Mouse (Mus musculus): ENCODE results near the gene Ttc27. TPM values are rescaled to one million over a fixed set of nuclear protein-coding genes. Genes with fewer than 3 reads are reported as not detected.

Ttc27 gene
- polyA plus RNA-seq, 1 experiment from 2014 or later = 16.3 TPM

DNA sequence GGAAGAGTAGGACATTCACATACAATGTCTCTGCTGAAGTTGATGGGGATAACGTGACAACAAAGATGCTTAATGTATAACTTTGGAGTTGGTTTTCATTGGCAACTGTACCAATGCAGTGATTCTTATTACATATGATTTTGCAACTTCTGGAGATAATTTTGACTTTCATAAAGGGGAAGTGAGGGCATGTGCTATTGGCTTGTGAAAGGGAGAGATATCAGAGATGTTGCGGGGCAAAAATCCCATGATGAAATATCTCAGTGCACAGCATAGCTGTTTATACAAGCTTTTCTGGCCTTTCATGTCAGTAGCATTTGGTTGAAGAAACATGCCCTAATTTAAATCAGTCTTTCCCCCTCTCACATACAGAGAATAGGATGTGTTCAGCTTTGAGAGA lies 86.3 kb downstream of the Ttc27 start:
- Histone ChIP-seq H3K27me3 (no peaks in the 10 kb centered on the region), H3K9ac (replicated peaks) (no peak overlapping the region), H3K4me2 (replicated peaks) (no peak overlapping the region), H3K4me3 (no peak overlapping the region), H3K36me3 (no peaks in the 10 kb centered on the region), H3K9me3 (no peaks in the 10 kb centered on the region), H3K4me1 (peaks cover 4% of the 10 kb centered on the region; the same call in 1 of the 2 replicates), H3K27ac (replicated peaks) (no peak overlapping the region)
- ATAC-seq (replicated peaks) = no peak
- 99% methylated on average over 2 of the region's 2 CpGs for WGBS

DNA sequence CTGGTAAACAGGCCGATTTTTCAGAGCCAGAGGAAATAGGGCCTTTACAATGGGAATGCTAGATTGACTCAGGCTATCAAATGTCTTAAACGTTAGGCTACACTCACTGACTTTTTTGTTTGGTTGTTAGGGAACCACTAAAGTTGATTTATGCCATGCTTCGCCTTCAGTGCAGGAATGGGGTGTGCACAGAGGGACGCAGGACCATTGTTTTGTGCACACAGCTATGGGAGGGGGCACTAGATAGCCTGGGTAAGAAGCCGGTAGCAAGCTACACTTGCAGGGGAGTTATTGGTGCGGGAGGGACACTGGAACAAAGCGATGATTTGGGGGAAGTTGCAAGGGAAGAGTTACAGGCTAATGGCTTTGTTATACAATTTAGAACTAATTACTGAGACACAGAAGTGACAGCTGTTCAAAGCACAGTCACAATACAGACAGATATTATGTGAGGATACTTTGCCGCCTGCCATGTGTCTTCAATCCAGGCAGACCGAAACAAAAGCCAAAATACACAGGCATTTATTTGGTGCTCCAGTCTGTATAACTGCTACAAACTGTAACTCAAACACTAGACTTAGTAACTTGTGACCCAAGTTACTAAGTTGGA lies 86.9 kb downstream of the Ttc27 start:
- H3K9ac ChIP-seq (replicated peaks) = no peak overlapping the region
- 49% methylated on average over 9 of the region's 9 CpGs for WGBS
- H3K9me3 ChIP-seq = no peaks in the 10 kb centered on the region
- H3K27ac ChIP-seq (replicated peaks) = no peak overlapping the region
- no peak overlapping the region for H3K4me2 ChIP-seq (replicated peaks)
- ATAC-seq (replicated peaks) = peak; percentile 43; the same call in 1 of the 2 replicates
- peaks cover 4% of the 10 kb centered on the region; the same call in 1 of the 2 replicates for H3K4me1 ChIP-seq
- no peaks in the 10 kb centered on the region for H3K27me3 ChIP-seq
- H3K36me3 ChIP-seq = no peaks in the 10 kb centered on the region
- no peak overlapping the region for H3K4me3 ChIP-seq

DNA sequence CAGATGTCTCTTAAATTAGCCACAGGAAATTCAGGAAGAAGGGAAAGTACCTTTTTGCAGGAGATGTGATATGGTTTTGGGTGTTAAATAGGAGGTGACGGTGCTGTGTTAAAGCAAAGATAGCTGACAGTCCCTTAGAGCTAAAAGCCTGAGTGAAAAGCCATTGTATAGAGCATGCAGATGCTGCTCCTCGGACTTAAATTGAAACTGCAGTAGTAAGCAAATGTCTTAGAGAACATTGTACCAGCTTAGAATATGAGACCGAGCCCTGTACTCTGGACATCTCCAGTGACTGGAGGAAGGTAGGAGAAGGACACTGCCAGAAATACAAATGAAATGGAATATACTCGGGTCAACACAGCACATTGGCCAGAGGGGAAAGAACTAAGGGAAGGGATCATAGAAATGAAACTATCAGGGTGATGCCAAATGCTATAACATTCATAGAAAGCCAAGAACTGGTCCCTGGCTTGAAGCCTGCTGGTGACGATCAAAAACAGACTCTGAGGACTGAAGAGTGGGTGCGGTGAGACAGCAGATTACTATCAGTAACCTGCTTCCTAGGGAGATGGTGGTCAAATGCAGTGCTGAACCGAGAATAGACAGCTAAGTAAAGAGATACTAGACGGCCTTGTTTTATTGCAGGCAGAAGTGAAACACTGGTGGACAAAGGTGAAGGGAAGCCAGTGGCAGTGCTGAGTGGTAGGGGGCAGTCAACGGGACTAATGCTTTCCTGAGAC lies 90.1 kb downstream of the Ttc27 start:
- Histone ChIP-seq H3K27me3 (no peaks in the 10 kb centered on the region), H3K4me2 (replicated peaks) (no peak overlapping the region), H3K4me1 (peaks cover 4% of the 10 kb centered on the region; the same call in 1 of the 2 replicates), H3K4me3 (no peak overlapping the region), H3K27ac (replicated peaks) (no peak overlapping the region), H3K9me3 (no peaks in the 10 kb centered on the region), H3K9ac (replicated peaks) (no peak overlapping the region), H3K36me3 (no peaks in the 10 kb centered on the region)
- no peak for ATAC-seq (replicated peaks)
- 74% methylated on average over 9 of the region's 9 CpGs for WGBS

DNA sequence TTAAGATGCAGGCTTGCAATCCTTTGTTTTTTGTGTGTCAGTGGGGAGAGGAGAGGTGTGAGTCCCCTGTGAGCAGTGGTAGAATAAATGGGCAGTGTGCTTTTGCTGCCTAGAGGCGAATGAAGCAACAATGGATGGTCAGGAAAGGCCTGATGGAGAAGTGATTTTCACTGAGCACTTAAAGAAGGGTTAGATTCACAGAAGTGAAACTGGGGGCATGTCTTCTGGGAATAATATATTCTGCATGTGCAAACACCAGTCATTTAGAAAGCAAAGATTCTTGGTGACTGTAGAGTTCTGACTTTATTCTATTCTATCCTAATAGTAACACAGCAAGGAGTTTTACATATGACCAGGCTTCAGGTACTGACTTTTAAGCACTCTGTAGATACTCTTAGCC lies 90.8 kb downstream of the Ttc27 start:
- Histone ChIP-seq H3K27ac (replicated peaks) (no peak overlapping the region), H3K27me3 (no peaks in the 10 kb centered on the region), H3K9ac (replicated peaks) (no peak overlapping the region), H3K9me3 (no peaks in the 10 kb centered on the region), H3K4me3 (no peak overlapping the region), H3K4me1 (peaks cover 4% of the 10 kb centered on the region; the same call in 1 of the 2 replicates), H3K36me3 (no peaks in the 10 kb centered on the region), H3K4me2 (replicated peaks) (no peak overlapping the region)
- no peak for ATAC-seq (replicated peaks)
- 62% methylated on average over 1 of the region's 1 CpGs for WGBS

DNA sequence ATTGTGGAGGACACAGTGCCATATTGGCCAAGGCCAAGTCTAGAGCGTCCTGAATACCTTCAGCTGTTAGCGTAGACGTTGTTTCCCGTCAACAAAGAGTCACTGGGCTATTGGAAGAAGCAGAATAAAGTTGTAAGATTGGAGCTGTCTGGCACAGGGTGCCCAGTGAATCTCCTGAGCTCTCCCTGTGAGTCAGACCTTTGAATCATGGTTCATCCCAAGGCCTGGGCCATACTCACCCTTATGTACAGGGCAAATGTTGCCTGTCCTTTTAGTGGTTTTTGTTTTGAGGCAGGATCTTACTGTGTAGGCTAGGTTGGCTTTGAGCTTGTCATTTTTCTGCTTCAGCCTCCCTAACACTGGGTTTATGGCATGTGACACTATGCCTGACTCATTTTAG lies 91.4 kb downstream of the Ttc27 start:
- Histone ChIP-seq H3K4me3 (no peak overlapping the region), H3K27ac (replicated peaks) (no peak overlapping the region), H3K9ac (replicated peaks) (no peak overlapping the region), H3K4me2 (replicated peaks) (no peak overlapping the region), H3K27me3 (no peaks in the 10 kb centered on the region), H3K9me3 (no peaks in the 10 kb centered on the region), H3K36me3 (no peaks in the 10 kb centered on the region), H3K4me1 (peaks cover 4% of the 10 kb centered on the region; the same call in 1 of the 2 replicates)
- 94% methylated on average over 4 of the region's 4 CpGs for WGBS
- ATAC-seq (replicated peaks) = no peak

DNA sequence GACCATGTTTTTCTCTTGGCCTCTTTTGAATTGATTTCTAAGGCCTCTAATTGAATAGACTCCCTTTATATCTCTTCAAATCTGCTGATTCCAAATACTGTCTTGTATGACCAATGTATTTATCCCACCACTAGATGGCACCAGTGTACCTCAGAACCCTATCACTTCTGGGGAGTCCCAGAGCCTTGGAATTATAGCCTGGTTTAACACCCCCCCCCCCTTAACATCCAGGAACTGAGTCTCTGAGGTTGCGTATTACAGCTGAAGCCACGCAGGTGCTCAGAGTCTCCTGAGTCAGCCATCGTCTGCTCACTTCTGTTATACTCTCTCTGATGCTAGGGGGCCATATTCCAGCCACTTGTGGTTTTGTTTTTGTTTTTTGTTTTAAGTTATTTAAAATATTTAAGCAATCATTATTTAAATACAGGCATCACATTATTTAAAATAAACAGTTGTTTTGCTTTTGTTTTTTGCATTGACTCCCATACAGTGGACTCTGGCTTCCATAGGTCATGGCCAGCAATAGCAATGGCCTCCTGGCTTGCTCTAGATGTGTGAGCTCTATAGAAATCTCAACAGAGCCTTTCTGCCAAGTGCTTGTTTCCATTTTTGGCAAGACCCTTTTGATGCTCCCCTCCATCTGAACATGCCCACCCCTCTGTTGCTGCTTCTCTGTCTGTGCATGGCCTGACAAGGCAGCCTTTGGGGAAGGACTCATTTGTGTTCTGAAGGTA lies 93.5 kb downstream of the Ttc27 start:
- ATAC-seq (replicated peaks) = peak; percentile 78
- Histone ChIP-seq H3K4me2 (replicated peaks) (no peak overlapping the region), H3K9me3 (no peaks in the 10 kb centered on the region), H3K27ac (replicated peaks) (no peak overlapping the region), H3K4me1 (no peaks in the 10 kb centered on the region), H3K36me3 (no peaks in the 10 kb centered on the region), H3K27me3 (no peaks in the 10 kb centered on the region), H3K9ac (replicated peaks) (no peak overlapping the region), H3K4me3 (no peak overlapping the region)
- 60% methylated on average over 3 of the region's 3 CpGs for WGBS

DNA sequence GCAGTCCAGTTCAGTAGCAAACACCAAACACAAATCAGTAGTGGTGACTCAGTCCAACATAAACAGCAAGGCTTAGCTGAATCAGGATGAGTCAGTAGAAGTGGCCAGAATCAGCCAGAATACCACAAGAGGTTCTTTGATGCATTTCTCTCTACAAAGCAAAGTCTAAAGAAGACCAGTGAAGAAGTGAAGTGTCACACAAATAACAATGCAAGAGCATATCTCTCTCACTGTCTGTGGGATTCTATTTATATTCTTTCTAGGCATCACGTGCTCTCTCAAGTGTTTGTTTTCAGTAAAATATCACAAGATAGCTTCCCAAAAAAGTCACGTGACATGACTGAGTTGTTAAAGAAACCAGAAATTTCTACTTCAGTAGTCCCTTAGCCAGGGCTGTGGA lies 102.2 kb downstream of the Ttc27 start:
- no peak overlapping the region for H3K4me2 ChIP-seq (replicated peaks)
- no peak for ATAC-seq (replicated peaks)
- no peak overlapping the region for H3K4me3 ChIP-seq
- H3K27ac ChIP-seq (replicated peaks) = no peak overlapping the region
- no peaks in the 10 kb centered on the region for H3K4me1 ChIP-seq
- H3K27me3 ChIP-seq = no peaks in the 10 kb centered on the region
- H3K9me3 ChIP-seq = no peaks in the 10 kb centered on the region
- no peak overlapping the region for H3K9ac ChIP-seq (replicated peaks)
- H3K36me3 ChIP-seq = no peaks in the 10 kb centered on the region
- 87% methylated on average over 2 of the region's 2 CpGs for WGBS

DNA sequence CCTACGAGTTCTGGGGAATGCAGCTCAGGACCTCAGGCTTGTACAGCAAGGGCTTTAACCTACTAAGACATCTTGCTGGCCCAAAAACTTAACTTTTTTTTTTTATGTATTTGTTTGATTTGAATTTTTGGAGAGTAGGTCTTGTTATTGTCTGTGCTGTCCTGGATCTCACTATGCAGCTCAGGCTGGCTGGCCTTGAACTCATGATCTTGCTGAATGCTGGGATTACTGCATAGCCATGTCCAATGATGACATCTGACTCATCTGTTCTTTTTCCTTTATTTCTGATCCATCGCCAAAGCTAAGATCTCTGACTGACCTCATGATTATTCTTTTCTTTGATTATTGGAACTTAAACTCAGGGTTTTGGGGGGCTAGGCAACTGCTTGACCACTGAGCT lies 113.3 kb downstream of the Ttc27 start:
- 93% methylated on average over 2 of the region's 2 CpGs for WGBS
- no peak overlapping the region for H3K9ac ChIP-seq (replicated peaks)
- ATAC-seq (replicated peaks) = no peak
- H3K9me3 ChIP-seq = no peaks in the 10 kb centered on the region
- H3K4me3 ChIP-seq = no peak overlapping the region
- no peak overlapping the region for H3K27ac ChIP-seq (replicated peaks)
- H3K27me3 ChIP-seq = no peaks in the 10 kb centered on the region
- no peaks in the 10 kb centered on the region for H3K36me3 ChIP-seq
- no peak overlapping the region for H3K4me2 ChIP-seq (replicated peaks)
- no peaks in the 10 kb centered on the region for H3K4me1 ChIP-seq

DNA sequence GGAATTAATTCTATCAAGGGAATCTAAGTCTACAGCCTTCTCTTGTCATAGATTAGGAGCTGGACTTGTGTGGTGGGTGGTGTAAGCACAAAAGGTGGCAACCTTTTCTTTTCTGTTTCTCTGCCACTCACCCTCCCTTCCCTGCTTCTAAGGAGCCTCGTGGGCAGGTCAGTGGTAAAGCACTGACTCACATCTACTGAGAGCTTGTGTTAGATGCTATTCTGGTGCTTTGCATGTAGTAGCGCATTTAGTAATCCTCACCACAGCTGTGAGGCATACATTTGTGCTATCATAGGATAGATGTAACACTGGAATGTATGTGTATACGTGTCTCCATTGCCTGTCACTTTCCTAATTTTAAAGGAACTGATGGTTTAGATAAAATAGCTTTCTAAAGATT lies 124.2 kb downstream of the Ttc27 start:
- H3K9me3 ChIP-seq = no peaks in the 10 kb centered on the region

DNA sequence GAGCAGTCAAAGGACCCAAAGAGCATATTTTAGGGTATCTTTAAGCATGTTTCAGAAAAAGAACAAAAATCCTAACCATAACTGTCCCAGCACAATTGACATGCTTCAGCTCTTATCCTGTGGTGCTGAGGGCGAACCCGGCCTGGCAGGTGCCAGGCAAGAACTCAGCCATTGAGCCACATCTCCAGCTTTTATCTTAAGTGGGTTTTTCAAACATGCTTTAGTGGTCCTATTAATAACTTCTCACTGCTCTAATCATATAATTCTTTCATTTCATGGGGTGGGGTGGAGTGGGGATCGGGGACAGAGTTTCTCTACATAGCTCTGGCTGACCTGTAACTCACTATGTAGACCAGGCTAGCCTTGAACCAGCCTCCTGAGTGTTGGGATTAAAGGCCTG lies 125.1 kb downstream of the Ttc27 start:
- Histone ChIP-seq H3K4me3 (no peak overlapping the region), H3K4me2 (replicated peaks) (no peak overlapping the region), H3K27ac (replicated peaks) (no peak overlapping the region), H3K4me1 (peaks cover 4% of the 10 kb centered on the region; the same call in 1 of the 2 replicates), H3K27me3 (no peaks in the 10 kb centered on the region), H3K9ac (replicated peaks) (no peak overlapping the region), H3K9me3 (no peaks in the 10 kb centered on the region), H3K36me3 (no peaks in the 10 kb centered on the region)
- no peak for ATAC-seq (replicated peaks)
- 92% methylated on average over 3 of the region's 3 CpGs for WGBS

More for the DNA sequence above, 124.2 kb downstream of the Ttc27 start:
- H3K4me2 ChIP-seq (replicated peaks) = no peak overlapping the region
- H3K4me1 ChIP-seq = peaks cover 4% of the 10 kb centered on the region; the same call in 1 of the 2 replicates
- ATAC-seq (replicated peaks) = no peak
- H3K27me3 ChIP-seq = no peaks in the 10 kb centered on the region
- H3K27ac ChIP-seq (replicated peaks) = no peak overlapping the region
- WGBS = 85% methylated on average over 3 of the region's 3 CpGs
- no peak overlapping the region for H3K4me3 ChIP-seq
- no peak overlapping the region for H3K9ac ChIP-seq (replicated peaks)
- no peaks in the 10 kb centered on the region for H3K36me3 ChIP-seq

DNA sequence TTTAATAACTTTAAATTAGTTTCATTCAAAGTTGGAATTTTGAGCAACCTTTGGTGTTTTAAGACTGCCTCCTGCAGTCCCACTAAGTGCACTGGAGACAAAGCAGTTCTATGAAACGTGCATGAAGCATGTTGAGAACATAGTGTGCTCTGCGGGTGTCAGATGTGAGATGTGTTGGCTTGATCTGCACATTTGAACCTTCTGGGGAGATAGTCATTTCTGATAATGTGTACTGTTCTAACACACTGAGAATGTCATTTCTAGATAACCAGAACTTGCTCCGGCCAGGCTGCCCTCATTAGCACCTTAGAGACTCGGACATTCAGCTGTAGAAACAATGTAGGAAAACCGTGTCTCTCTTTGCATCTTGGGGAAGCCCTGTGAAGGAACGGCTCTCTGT lies 126.0 kb downstream of the Ttc27 start:
- Histone ChIP-seq H3K27ac (replicated peaks) (no peak overlapping the region), H3K27me3 (no peaks in the 10 kb centered on the region), H3K9ac (replicated peaks) (no peak overlapping the region), H3K4me1 (peaks cover 4% of the 10 kb centered on the region; the same call in 1 of the 2 replicates), H3K4me3 (no peak overlapping the region), H3K9me3 (no peaks in the 10 kb centered on the region), H3K4me2 (replicated peaks) (no peak overlapping the region), H3K36me3 (no peaks in the 10 kb centered on the region)
- ATAC-seq (replicated peaks) = no peak
- WGBS = 89% methylated on average over 6 of the region's 6 CpGs

Data from forebrain, embryonic 15.5 days (tissue).